Mouse (Mus musculus): ENCODE data around the gene Man1b1.
A peak's percentile ranks its signal among the peaks of the same experiment; 100 is the strongest.

Gene Man1b1

GRCm38 (mm10) chr2:25305587-25306359 is 26.4 kb upstream of the Man1b1 start:
- DNase-seq = no peak

- DNase-seq = no peak
Measured at GRCm38 (mm10) chr2:25310180-25310579, 22.0 kb upstream of the Man1b1 start.

- DNase-seq = no peak
Measured at GRCm38 (mm10) chr2:25310969-25311368, 21.2 kb upstream of the Man1b1 start.

- DNase-seq = no peak
Measured at GRCm38 (mm10) chr2:25311491-25311891, 20.6 kb upstream of the Man1b1 start.

DNA sequence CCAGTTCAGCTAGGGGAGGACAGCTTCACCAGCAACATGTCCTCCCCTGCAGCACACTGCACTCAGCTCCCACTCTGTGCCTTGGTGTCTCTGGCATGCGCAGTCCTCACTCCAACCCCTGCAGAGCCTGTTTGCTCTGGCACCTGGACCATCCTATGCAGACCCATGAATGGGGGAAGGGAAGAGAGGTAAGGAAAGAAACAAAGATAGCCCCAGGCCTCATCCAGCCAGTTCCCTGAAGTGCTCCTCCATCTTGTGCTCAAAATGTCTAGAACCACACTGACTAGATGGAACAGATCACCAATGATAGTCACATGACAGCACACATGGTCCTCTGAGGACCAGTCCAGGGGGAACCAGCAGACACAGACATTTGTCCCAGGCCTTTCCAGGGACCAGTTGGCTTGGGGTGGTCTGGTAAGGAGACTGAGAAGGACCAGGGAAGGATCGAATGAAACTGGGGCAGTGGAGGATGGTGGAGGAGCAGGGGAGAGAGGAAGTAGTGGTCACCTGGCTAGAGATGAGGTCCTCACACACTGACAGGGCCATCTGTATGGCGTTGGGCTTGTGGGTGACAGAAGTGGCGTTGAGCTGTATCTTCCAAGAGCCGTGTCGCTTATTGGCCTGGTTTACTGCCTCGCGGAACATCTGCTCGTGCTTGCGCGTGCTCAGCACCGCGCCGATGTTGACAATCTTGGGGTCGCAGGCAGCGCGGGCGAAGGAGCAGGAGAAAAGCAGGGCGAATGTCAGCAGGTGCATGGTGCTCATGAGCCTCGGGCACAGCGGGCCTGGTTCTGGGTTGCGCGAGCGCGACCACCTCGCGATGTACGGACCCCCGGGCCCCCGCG is 13.8 kb upstream of the Man1b1 start:
- no peak for DNase-seq

GRCm38 (mm10) chr2:25318971-25319773 is 13.0 kb upstream of the Man1b1 start, which contains the start of gene Grin1:
TSS of gene Grin1 (minus strand) at chr2:25319187.
- DNase-seq = peak; percentile 68

DNA sequence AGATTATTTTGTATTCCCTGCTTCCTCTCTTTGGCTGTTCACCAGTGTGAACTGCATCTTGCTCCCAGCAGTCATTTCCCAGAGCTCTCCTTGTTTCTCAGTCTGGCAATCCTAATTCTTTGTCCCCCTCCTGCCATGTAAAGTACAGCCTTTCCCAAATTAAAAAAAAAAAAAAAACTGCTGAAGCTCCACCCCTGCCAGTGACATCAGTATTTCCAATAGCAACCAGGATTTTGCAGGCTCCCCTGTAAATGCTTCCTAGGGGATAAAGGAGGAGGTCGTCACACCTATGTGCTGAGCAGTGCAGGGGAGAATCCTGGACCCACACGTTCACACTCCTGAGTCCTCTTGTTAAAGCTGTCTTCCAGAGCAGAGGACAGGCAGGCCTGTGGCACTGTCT is 12.1 kb upstream of the Man1b1 start:
- no peak for DNase-seq

- DNase-seq = no peak
Measured at GRCm38 (mm10) chr2:25326036-25326435, 6.1 kb upstream of the Man1b1 start.

GRCm38 (mm10) chr2:25328440-25328839 is 3.7 kb upstream of the Man1b1 start:
- no peak for DNase-seq

DNA sequence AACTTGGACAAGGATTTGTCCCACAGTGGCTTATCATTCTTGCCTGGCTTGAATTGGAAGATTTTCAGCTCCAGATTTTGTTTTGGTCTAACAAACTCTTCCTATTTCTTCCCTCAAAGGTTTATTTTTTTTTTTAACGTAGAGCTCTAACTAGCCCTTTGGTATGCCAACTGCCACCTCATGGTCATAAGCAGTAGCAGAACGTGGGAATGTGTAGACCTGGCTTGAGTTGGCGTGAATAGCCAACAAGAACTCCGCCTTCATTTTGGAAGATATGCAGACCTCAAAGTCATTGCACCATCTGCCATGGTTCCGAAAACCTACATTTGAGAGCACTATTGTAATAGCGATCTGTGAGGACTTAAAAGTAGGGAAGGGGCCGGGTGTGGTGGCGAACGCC is 668 bp upstream of the Man1b1 start:
- DNase-seq = no peak

GRCm38 (mm10) chr2:25333569-25333968 is 1.4 kb downstream of the Man1b1 start:
- no peak for DNase-seq

DNA sequence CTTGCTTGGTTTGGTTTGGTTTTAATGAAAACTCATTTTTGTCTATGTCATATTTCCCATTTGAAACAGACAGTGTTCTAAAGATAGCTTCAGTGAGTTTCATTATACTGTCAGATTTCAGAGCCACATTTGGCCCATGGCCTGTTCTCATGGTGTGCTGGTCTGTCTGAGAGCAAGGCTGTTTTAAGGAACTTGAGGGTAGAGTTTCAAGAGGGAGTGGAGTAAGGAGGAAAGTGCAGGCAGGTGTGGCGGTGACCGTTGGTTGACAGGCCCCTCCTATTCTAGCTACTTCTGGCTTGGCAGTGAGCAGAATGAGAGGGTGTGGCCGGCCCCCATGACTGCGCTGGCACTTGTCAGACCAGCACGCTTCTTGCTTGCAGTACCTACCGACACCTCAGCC is 6.2 kb downstream of the Man1b1 start:
- DNase-seq = no peak

DNA sequence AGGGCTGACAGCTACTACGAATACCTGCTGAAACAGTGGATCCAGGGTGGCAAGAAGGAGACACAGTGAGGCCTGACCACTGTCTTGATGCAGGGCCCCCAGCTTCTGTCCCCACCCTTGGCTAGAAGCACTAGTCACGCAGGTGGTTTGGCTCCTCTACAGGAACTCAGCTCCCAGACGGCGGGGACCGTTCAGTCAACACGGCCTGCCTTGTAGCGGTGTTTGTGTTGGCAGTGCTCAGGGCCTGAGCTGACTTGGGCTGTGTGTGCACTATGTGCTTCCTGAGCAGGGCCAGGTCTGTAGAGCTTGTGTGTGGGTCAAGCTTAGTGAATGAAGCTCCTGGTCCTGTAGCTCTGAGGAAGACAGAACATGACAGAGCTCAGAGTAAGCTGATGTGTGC is 16.0 kb downstream of the Man1b1 start:
- DNase-seq = no peak

GRCm38 (mm10) chr2:25349499-25349898 is 17.4 kb downstream of the Man1b1 start:
- DNase-seq = no peak

DNA sequence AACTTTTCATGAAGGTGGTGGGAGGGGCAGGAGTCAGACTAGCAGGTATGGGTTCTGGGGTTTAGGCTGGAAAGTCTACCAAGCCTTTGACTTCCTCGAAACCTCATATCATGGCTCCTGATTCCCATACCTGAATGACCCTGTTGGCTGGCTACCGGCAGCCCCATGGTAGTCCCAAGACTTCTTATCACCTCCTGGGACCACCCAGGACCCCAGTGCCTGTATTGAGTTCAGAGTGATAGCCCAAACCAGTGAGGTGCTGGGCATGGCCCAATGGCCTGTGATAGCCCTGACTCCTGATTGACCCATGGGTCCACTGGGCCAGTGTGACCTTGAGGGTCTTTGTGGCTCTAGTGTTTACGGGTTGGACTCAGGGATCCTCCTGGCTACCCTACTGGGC is 18.6 kb downstream of the Man1b1 start:
- DNase-seq = no peak

DNA sequence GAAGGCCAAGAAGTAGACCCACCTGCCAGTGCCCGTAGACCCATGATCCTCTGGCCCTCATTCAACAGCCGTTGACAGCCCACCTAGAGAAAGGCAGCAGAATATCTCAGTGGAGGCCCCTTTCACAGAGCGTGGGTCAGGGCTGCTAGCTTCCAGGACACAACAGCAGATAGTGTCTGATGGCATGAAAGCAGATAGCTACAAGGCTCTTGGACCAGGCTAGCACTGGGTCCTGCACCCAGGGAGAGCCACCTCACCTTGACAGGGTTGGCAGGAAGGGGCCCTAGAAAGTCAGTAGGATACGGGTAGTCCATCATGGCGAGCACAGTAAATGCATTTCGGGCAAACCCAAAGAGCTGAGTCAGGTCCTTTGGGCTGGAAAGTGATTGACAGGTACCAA is 22.1 kb downstream of the Man1b1 start:
- DNase-seq = no peak

GRCm38 (mm10) chr2:25355419-25356066 is 23.4 kb downstream of the Man1b1 start:
- DNase-seq = no peak

GRCm38 (mm10) chr2:25356208-25357079 is 24.3 kb downstream of the Man1b1 start, which contains the start of gene Dpp7:
TSS of gene Dpp7 (minus strand) at chr2:25356359.
- DNase-seq = peak; percentile 66

DNA sequence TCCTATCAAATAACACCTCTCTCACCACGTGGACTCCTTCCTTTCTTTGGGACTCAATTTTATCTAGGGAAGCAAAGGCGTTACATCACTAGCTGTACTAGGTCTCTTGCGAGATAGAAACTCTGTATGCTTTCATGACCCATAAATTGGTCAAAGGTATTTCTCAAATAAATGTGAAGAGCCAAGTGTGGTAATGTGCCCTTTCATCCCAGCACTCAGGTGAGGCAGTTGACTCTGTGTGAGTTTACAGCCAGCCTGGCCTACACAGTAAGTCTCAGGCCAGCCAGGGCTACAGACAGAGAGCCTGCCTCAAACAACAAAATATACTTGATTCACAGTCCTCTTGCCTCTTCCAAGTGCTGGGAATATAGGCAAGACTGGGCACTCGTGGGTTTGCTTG is 27.7 kb downstream of the Man1b1 start:
- DNase-seq = no peak

DNA sequence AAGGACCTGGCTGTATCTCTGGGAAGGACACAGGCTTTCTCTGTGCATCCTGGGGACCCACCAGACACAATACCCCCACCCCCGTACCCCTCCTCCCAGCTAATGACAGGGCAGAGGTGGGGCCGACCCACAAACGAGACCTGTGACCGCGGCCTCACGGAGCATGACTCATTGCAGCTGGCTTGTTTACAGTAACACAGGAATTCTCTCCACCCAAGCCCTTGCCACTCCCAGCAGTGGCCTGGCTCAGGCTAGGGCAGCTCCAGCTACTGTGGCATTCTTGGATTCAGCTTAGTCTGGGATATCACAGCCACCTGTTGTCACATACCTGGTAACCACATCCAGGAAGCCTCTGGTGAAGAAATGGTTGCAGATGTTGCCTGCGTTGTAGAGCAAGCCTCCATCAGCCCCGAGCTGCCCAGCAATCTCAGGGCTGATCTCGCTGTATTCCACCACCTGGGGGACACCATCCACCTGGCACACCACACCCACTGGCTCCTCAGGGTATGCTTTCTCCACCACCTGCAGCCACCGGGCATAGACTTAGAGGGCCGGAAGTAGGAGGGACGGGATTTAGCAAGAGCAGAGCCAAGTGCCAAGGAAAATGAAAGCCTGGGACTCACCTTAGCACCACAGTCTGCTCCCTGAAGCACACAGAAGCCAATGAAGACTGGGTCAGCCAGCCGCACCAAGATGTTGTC is 31.5 kb downstream of the Man1b1 start:
- no peak for DNase-seq

DNA sequence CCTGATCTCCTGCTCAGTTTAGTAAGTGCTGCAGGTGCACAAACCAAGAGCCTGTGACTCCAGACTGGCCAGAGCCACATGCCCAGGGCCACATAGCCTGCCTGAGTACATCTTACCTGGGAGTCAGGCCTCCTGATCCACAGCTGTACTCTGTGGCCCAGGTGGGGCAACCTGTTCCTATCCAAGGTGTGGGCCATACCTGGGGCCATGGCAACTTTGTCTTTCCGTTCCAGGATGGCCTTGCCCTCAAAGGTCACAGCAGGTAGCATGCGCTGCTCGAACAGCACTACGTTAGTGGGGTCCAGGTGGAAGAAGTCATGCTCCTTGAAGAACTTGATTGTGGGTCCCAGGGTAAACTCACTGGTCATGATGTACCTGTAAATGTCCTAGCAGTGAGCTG is 32.2 kb downstream of the Man1b1 start:
- no peak for DNase-seq
